Mouse (Mus musculus) ES-E14 (cell line): ENCODE data around the gene Rnf186. TPM values are rescaled to one million over a fixed set of nuclear protein-coding genes. Genes with fewer than 3 reads are reported as not detected.

ENCODE experiments used
- DNase-seq: peaks from one replicate; pipeline ENCODE4 v3.0.0-alpha.2; 2013; ENCODE audit warnings: low read depth, low spot score
- H3K27ac ChIP-seq: 2 replicates; pipeline ENCODE4 v1.5.1; 2012; ENCODE audit warnings: low read depth, mild to moderate bottlenecking, low read length, moderate library complexity, mixed read lengths; ENCODE audit not compliant: poor library complexity, insufficient read depth, severe bottlenecking
- H3K36me3 ChIP-seq: 2 replicates; pipeline ENCODE4 v1.6.1; 2012; ENCODE audit warnings: mild to moderate bottlenecking, low read length, moderate library complexity, mixed read lengths; ENCODE audit not compliant: control insufficient read depth, poor library complexity, insufficient read depth, severe bottlenecking
- H3K4me1 ChIP-seq, 2 experiments: fragments of 150-350 bp in 1 of 2; sonication (generic) in 1 of 2; 2 replicates each; pipeline ENCODE4 v1.6.1; 2012; ENCODE audit warnings: low read length in 2 of 2, mild to moderate bottlenecking in 1 of 2, mixed read lengths in 1 of 2; ENCODE audit not compliant: control insufficient read depth in 2 of 2, insufficient read depth in 2 of 2, poor library complexity in 1 of 2
- H3K4me3 ChIP-seq, 2 experiments: fragments of 150-350 bp in 1 of 2; sonication (generic) in 1 of 2; 2 replicates each; pipeline ENCODE4 v1.5.1; 2012; ENCODE audit warnings: low read length in 2 of 2, low read depth in 1 of 2, mild to moderate bottlenecking in 1 of 2, mixed read lengths in 1 of 2; ENCODE audit not compliant: insufficient read depth in 1 of 2, poor library complexity in 1 of 2, severe bottlenecking in 1 of 2
- H3K9ac ChIP-seq: 2 replicates; pipeline ENCODE4 v1.6.1; 2012; ENCODE audit warnings: low read depth, mild to moderate bottlenecking, low read length, mixed read lengths; ENCODE audit not compliant: poor library complexity, insufficient read depth, severe bottlenecking
- H3K9me3 ChIP-seq: fragments of 150-350 bp; sonication (generic); 2 replicates; pipeline ENCODE4 v1.6.1; 2012; ENCODE audit warnings: low read depth, mild to moderate bottlenecking, low read length; ENCODE audit not compliant: control insufficient read depth, insufficient read depth
- CHD2 ChIP-seq: IDR thresholded peaks from 2 replicates; pipeline ENCODE4 v1.6.1; 2014; ENCODE audit warnings: mild to moderate bottlenecking, low read depth, low read length, inconsistent platforms
- HCFC1 ChIP-seq: IDR thresholded peaks from 2 replicates; pipeline ENCODE4 v1.6.1; 2012; ENCODE audit warnings: low read length, inconsistent platforms, borderline replicate concordance; ENCODE audit not compliant: insufficient read depth
- MAFK ChIP-seq: IDR thresholded peaks from 2 replicates; pipeline ENCODE4 v1.6.1; 2014; ENCODE audit warnings: mild to moderate bottlenecking, low read depth, low read length, inconsistent platforms; ENCODE audit not compliant: insufficient read depth
- ZC3H11A ChIP-seq: IDR thresholded peaks from 2 replicates; pipeline ENCODE4 v1.6.1; 2012; ENCODE audit warnings: low read depth, mild to moderate bottlenecking, inconsistent platforms, low read length, borderline replicate concordance
- ZNF384 ChIP-seq: IDR thresholded peaks from 2 replicates; pipeline ENCODE4 v1.6.1; 2012; ENCODE audit warnings: low read depth, low read length, inconsistent platforms
- in situ Hi-C, 2 experiments: fragments of 600-800 bp; cut with MboI; formaldehyde crosslinking; loops; one replicate each; pipeline ENCODE4 v1.15.1; 2025; ENCODE audit warnings: low sequenced_read_pairs in 2 of 2, inconsistent platforms in 1 of 2; ENCODE audit not compliant: unreplicated experiment in 2 of 2
- total RNA-seq: library from RNA; depleted of rRNA; stranded (reverse); fragments of 300-350 nt; gene quantifications from 2 replicates; pipeline ENCODE4 v1.2.3, GENCODE M21; 2012

The Rnf186 gene
- total RNA-seq, 1 experiment, result 0.22 TPM

DNA sequence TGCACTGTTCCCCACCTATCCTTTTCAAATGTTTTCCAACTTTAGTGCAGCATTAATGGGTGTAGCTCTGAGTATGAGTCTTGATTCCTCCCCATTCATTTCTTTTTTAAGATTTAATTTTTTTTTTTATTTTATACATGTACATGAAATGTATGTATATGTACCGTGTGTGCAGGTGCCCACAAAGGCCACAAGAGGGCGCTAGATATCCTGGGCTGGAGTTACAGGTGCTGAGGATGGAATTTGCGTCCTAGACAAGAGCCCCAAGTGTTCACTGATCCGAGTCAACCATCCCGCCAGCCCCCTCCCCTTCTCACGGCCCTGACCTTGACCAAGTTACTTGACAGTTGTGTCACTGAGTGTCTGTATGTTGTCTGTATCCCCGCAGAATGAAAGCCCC is 17.8 kb downstream of the Rnf186 start:
- TF ChIP-seq MAFK, result no peak
- TF ChIP-seq HCFC1, result no peak
- TF ChIP-seq ZC3H11A, result no peak
- no peak for TF ChIP-seq ZNF384
- no peak for TF ChIP-seq CHD2
- in situ Hi-C loops, result no loop called here
- no peaks in the 10 kb centered on the region for H3K9me3 ChIP-seq
- peaks cover 0 to 21% of the 10 kb centered on the region in 2 experiments; a peak in 1 of 4 replicates for H3K4me1 ChIP-seq
- peak; percentile 35 for DNase-seq
- H3K27ac ChIP-seq, result no peak overlapping the region
- no peaks in the 10 kb centered on the region for H3K36me3 ChIP-seq
- H3K4me3 ChIP-seq, result no peak overlapping the region
- H3K9ac ChIP-seq, result no peak overlapping the region

DNA sequence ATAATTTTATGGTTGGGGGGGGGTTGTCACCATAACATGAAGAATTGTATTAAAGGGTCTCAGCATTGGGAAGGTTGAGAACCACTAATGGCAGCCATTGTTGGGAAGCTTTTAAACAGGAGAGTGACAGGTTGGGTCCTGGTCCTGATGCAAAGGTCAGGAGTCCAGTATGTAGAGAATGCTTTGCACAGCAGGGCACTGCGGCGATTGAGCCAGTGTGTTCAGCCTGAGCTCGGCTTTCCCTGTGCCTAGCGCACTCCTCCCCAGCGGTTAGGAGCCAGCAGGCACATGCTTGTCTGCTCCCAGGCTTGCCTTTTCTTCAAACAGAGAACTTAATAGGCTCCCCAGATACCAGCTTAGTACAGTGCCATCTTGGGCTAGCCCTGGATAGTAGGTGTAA is 19.4 kb downstream of the Rnf186 start:
- Histone ChIP-seq H3K9ac (no peak overlapping the region), H3K9me3 (no peaks in the 10 kb centered on the region), H3K27ac (no peak overlapping the region), H3K4me3 (no peak overlapping the region), H3K36me3 (peaks cover 2% of the 10 kb centered on the region; the same call in 1 of the 2 replicates), H3K4me1 (peaks cover 0 to 20% of the 10 kb centered on the region in 2 experiments; a peak in 1 of 4 replicates)
- DNase-seq, result no peak
- no peak for TF ChIP-seq MAFK
- no peak for TF ChIP-seq HCFC1
- no peak for TF ChIP-seq ZC3H11A
- TF ChIP-seq ZNF384, result no peak
- TF ChIP-seq CHD2, result no peak
- in situ Hi-C loops, result no loop called here

DNA sequence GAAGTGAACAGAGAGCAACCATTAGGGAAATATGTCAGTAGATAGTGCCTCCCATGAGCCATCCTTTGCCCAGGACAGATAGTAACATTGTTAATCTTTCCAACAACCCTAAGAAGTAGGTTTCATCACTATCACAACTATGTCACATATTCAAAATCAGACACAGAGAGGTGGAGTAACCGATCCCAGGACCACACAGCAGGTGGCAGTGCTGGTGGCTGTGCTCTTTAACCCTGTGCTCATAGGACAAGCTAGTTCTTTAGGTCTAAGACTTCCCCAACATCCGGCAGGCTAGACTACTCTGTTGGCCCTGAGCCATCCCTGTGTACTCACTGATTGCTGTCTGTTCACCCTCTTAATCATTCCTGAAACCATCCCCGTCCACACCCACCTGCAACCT is 27.5 kb downstream of the Rnf186 start:
- Histone ChIP-seq H3K4me1 (peaks cover 0 to 5% of the 10 kb centered on the region in 2 experiments; a peak in 1 of 4 replicates), H3K36me3 (peaks cover 2% of the 10 kb centered on the region; the same call in 1 of the 2 replicates), H3K9ac (no peak overlapping the region), H3K9me3 (no peaks in the 10 kb centered on the region), H3K27ac (no peak overlapping the region), H3K4me3 (no peak overlapping the region)
- TF ChIP-seq ZNF384 (no peak), HCFC1 (no peak), ZC3H11A (no peak), CHD2 (no peak), MAFK (no peak)
- DNase-seq, result no peak
- in situ Hi-C loops, result no loop called here

DNA sequence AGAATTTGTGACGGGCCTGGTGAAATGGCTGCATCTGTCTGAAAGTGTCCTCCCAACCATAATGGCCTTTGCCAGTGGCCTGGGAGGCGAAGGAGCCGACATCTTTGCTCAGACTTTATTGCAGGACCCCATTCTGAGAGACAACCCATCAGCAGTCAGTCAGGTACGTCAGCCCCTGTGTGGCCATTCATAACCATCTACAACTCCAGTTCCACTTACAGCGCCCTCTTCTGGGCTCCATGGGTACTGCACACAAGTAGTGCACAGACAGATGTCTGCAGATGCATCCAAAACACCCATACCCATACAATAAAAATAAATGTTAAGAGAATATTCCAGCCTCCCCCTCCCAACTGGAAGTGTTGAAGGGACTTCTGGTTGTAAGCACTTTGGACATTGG is 29.5 kb downstream of the Rnf186 start:
- Histone ChIP-seq H3K4me1 (peaks cover 0 to 13% of the 10 kb centered on the region in 2 experiments; a peak in 2 of 4 replicates), H3K36me3 (no peaks in the 10 kb centered on the region), H3K4me3 (no peak overlapping the region), H3K9ac (no peak overlapping the region), H3K9me3 (no peaks in the 10 kb centered on the region), H3K27ac (no peak overlapping the region)
- in situ Hi-C loops, result no loop called here
- TF ChIP-seq CHD2 (no peak), HCFC1 (no peak), ZC3H11A (no peak), ZNF384 (no peak), MAFK (no peak)
- peak; percentile 46 for DNase-seq
